Mouse (Mus musculus): ENCODE data around the gene Pnma1. TPM values are rescaled to one million over a fixed set of nuclear protein-coding genes. Genes with fewer than 3 reads are reported as not detected.

Pnma1 gene
- polyA plus RNA-seq, 1 experiment: not detected

DNA sequence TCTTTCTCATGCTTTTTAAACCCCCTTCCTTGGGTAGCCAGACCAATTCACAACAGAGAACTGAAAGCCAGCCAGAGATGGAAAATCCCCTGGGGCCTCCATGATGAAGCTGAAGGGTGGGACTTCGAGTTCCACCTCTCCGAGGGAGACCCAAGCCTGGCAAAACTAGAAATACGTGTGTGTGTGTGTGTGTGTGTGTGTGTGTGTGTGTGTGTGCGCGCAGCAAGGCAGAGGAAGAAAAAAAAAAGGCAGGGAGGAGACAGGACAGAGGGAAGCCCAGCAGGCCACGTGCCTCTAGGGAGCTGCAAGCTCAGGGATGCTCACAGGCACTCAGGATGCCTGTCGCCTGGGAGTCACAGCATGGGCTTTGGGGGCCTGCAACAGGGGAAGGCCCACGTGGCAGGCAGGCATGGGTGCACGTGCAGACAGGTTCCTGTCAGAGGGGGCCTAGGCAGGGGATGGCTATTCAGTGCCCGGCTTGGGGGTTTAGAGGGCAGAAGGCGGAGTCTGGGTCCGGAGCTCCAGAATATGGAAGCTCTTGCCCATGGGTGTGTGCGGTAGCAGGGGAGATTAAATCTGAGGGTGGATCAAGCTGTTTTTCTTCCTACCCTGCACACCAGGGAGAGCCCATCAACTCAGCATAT, 28.0 kb upstream of the Pnma1 start:
- Histone ChIP-seq H3K27ac (ENCODE audit: insufficient read depth, low read length) (peak overlapping the region; percentile 80), H3K9ac (ENCODE audit: low read depth, poor library complexity, severe bottlenecking) (peak overlapping the region; percentile 27), H3K27me3 (ENCODE audit: control insufficient read depth, insufficient read depth, low read length, poor library complexity, severe bottlenecking) (no peaks in the 10 kb centered on the region), H3K4me1 (ENCODE audit: control insufficient read depth, insufficient read depth, low read length) (peaks cover 6% of the 10 kb centered on the region), H3K4me3 (ENCODE audit: low read depth, low read length) (peak overlapping the region; percentile 54), H3K9me3 (replicated peaks; ENCODE audit: control insufficient read depth, insufficient read depth, low read length, poor library complexity, severe bottlenecking) (no peaks in the 10 kb centered on the region), H3K36me3 (ENCODE audit: control insufficient read depth, insufficient read depth, low read length, poor library complexity, severe bottlenecking) (0 out of 2 replicates have a peak, but pooled peaks cover 3% of the 10 kb centered on the region)
- TF ChIP-seq CTCF (IDR thresholded peaks at IDR 0.05; ENCODE audit: low read depth, low read length) (no peak), EP300 (IDR thresholded peaks at IDR 0.05; ENCODE audit: insufficient read depth, low read depth, low read length) (no peak), POLR2A (IDR thresholded peaks at IDR 0.05; ENCODE audit: insufficient read depth, low read length) (no peak)

GRCm38 (mm10) chr12:84175659-84176061, 27.4 kb upstream of the Pnma1 start:
- TF ChIP-seq CTCF (IDR thresholded peaks at IDR 0.05; ENCODE audit: low read depth, low read length): no peak
- TF ChIP-seq EP300 (IDR thresholded peaks at IDR 0.05; ENCODE audit: insufficient read depth, low read depth, low read length): 0 out of 2 replicates have a peak, but pooled peaks have one; percentile 9
- H3K9me3 ChIP-seq (replicated peaks; ENCODE audit: control insufficient read depth, insufficient read depth, low read length, poor library complexity, severe bottlenecking): no peaks in the 10 kb centered on the region
- H3K4me3 ChIP-seq (ENCODE audit: low read depth, low read length): peak overlapping the region; percentile 54
- peak overlapping the region; percentile 80 for H3K27ac ChIP-seq (ENCODE audit: insufficient read depth, low read length)
- H3K9ac ChIP-seq (ENCODE audit: low read depth, poor library complexity, severe bottlenecking): peak overlapping the region; percentile 27
- peaks cover 6% of the 10 kb centered on the region for H3K4me1 ChIP-seq (ENCODE audit: control insufficient read depth, insufficient read depth, low read length)
- no peaks in the 10 kb centered on the region for H3K27me3 ChIP-seq (ENCODE audit: control insufficient read depth, insufficient read depth, low read length, poor library complexity, severe bottlenecking)
- 0 out of 2 replicates have a peak, but pooled peaks cover 7% of the 10 kb centered on the region for H3K36me3 ChIP-seq (ENCODE audit: control insufficient read depth, insufficient read depth, low read length, poor library complexity, severe bottlenecking)

- Histone ChIP-seq H3K4me1 (ENCODE audit: control insufficient read depth, insufficient read depth, low read length) (peaks cover 6% of the 10 kb centered on the region), H3K27ac (ENCODE audit: insufficient read depth, low read length) (peak overlapping the region; percentile 82), H3K36me3 (ENCODE audit: control insufficient read depth, insufficient read depth, low read length, poor library complexity, severe bottlenecking) (0 out of 2 replicates have a peak, but pooled peaks cover 7% of the 10 kb centered on the region), H3K27me3 (ENCODE audit: control insufficient read depth, insufficient read depth, low read length, poor library complexity, severe bottlenecking) (no peaks in the 10 kb centered on the region), H3K4me3 (ENCODE audit: low read depth, low read length) (no peak overlapping the region; the same call in 1 of the 2 replicates), H3K9me3 (replicated peaks; ENCODE audit: control insufficient read depth, insufficient read depth, low read length, poor library complexity, severe bottlenecking) (no peaks in the 10 kb centered on the region), H3K9ac (ENCODE audit: low read depth, poor library complexity, severe bottlenecking) (no peak overlapping the region)
- peak; percentile 26 for TF ChIP-seq POLR2A (IDR thresholded peaks at IDR 0.05; ENCODE audit: insufficient read depth, low read length)
- TF ChIP-seq EP300 (IDR thresholded peaks at IDR 0.05; ENCODE audit: insufficient read depth, low read depth, low read length): 0 out of 2 replicates have a peak, but pooled peaks have one; percentile 4
- no peak for TF ChIP-seq CTCF (IDR thresholded peaks at IDR 0.05; ENCODE audit: low read depth, low read length)
Measured at GRCm38 (mm10) chr12:84174871-84175270, 26.6 kb upstream of the Pnma1 start.

- H3K36me3 ChIP-seq (ENCODE audit: control insufficient read depth, insufficient read depth, low read length, poor library complexity, severe bottlenecking): 0 out of 2 replicates have a peak, but pooled peaks cover 7% of the 10 kb centered on the region
- peak overlapping the region; percentile 11 for H3K27ac ChIP-seq (ENCODE audit: insufficient read depth, low read length)
- no peak overlapping the region for H3K9ac ChIP-seq (ENCODE audit: low read depth, poor library complexity, severe bottlenecking)
- peak overlapping the region; percentile 6; the same call in 1 of the 2 replicates for H3K4me3 ChIP-seq (ENCODE audit: low read depth, low read length)
- H3K4me1 ChIP-seq (ENCODE audit: control insufficient read depth, insufficient read depth, low read length): peaks cover 6% of the 10 kb centered on the region
- TF ChIP-seq CTCF (IDR thresholded peaks at IDR 0.05; ENCODE audit: low read depth, low read length) (no peak), EP300 (IDR thresholded peaks at IDR 0.05; ENCODE audit: insufficient read depth, low read depth, low read length) (no peak), POLR2A (IDR thresholded peaks at IDR 0.05; ENCODE audit: insufficient read depth, low read length) (no peak)
- H3K9me3 ChIP-seq (replicated peaks; ENCODE audit: control insufficient read depth, insufficient read depth, low read length, poor library complexity, severe bottlenecking): no peaks in the 10 kb centered on the region
- H3K27me3 ChIP-seq (ENCODE audit: control insufficient read depth, insufficient read depth, low read length, poor library complexity, severe bottlenecking): no peaks in the 10 kb centered on the region
Measured at GRCm38 (mm10) chr12:84174190-84174811, 26.0 kb upstream of the Pnma1 start.

- Histone ChIP-seq H3K36me3 (ENCODE audit: control insufficient read depth, insufficient read depth, low read length, poor library complexity, severe bottlenecking) (0 out of 2 replicates have a peak, but pooled peaks cover 7% of the 10 kb centered on the region), H3K9me3 (replicated peaks; ENCODE audit: control insufficient read depth, insufficient read depth, low read length, poor library complexity, severe bottlenecking) (no peaks in the 10 kb centered on the region), H3K4me1 (ENCODE audit: control insufficient read depth, insufficient read depth, low read length) (peaks cover 6% of the 10 kb centered on the region), H3K9ac (ENCODE audit: low read depth, poor library complexity, severe bottlenecking) (no peak overlapping the region), H3K27ac (ENCODE audit: insufficient read depth, low read length) (no peak overlapping the region), H3K4me3 (ENCODE audit: low read depth, low read length) (0 out of 2 replicates have a peak overlapping the region, but pooled peaks have one; percentile 10), H3K27me3 (ENCODE audit: control insufficient read depth, insufficient read depth, low read length, poor library complexity, severe bottlenecking) (no peaks in the 10 kb centered on the region)
- no peak for TF ChIP-seq CTCF (IDR thresholded peaks at IDR 0.05; ENCODE audit: low read depth, low read length)
- no peak for TF ChIP-seq POLR2A (IDR thresholded peaks at IDR 0.05; ENCODE audit: insufficient read depth, low read length)
- no peak for TF ChIP-seq EP300 (IDR thresholded peaks at IDR 0.05; ENCODE audit: insufficient read depth, low read depth, low read length)
Measured at GRCm38 (mm10) chr12:84173309-84173915, 25.1 kb upstream of the Pnma1 start.
